Mouse (Mus musculus): ENCODE measurements around the gene Ube2v1. TPM values are rescaled to one million over a fixed set of nuclear protein-coding genes. Genes with fewer than 3 reads are reported as not detected.

Gene Ube2v1
- total RNA-seq, 1 experiment, result 115 TPM

DNA sequence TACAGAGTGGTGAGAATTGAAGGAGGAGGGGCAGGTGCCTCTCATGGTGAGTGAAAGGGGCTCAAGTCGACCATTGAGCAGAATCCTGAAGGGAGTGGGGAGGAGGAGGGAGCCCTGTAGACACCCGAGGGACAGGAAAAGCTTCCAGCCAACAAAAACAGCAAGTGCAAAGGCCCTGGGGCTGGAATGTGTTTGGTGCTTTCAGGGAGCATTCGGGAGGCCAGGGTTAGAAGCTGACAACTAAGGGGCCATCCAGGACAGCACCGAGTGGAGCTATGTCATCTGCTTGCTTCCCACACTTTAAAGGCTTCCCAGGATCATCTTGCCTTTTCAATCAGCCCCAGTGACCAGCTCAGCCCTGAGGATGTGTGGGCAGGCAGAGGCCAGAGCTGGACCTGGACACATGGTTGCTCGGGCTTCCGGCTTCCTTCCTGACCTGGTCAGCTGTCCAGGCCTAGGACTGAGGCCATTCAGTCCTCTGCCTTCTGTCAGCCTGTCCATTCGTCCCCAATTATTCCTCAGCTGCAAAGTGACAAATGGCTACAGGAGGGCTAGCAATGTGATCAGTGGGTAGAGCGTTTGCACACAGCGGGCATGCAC is 54.6 kb downstream of the Ube2v1 start:
- in situ Hi-C loops (cut with MboI; ENCODE audit: low sequenced_read_pairs in 2 of 2, unreplicated experiment in 2 of 2), result no loop called here
- Histone ChIP-seq H3K9me3 (ENCODE audit: control insufficient read depth, insufficient read depth, low read depth, low read length) (no peaks in the 10 kb centered on the region), H3K36me3 (ENCODE audit: control insufficient read depth, insufficient read depth, low read length, poor library complexity, severe bottlenecking) (no peaks in the 10 kb centered on the region), H3K9ac (ENCODE audit: insufficient read depth, low read depth, low read length, poor library complexity, severe bottlenecking) (no peak overlapping the region), H3K4me1 (ENCODE audit: control insufficient read depth in 2 of 2, insufficient read depth in 2 of 2, low read length in 2 of 2, poor library complexity in 1 of 2) (peaks cover 0 to 11% of the 10 kb centered on the region in 2 experiments; a peak in 2 of 4 replicates), H3K4me3 (ENCODE audit: insufficient read depth in 1 of 2, low read depth in 1 of 2, low read length in 2 of 2, poor library complexity in 1 of 2, severe bottlenecking in 1 of 2) (no peak overlapping the region), H3K27ac (ENCODE audit: insufficient read depth, low read depth, low read length, poor library complexity, severe bottlenecking) (no peak overlapping the region)
- no peak for DNase-seq (ENCODE audit: low read depth, low spot score)
- TF ChIP-seq MAFK (IDR thresholded peaks at IDR 0.05; ENCODE audit: insufficient read depth, low read depth, low read length) (no peak), CHD2 (IDR thresholded peaks at IDR 0.05; ENCODE audit: low read depth, low read length) (no peak), ZNF384 (IDR thresholded peaks at IDR 0.05; ENCODE audit: low read depth, low read length) (no peak), ZC3H11A (IDR thresholded peaks at IDR 0.05; ENCODE audit: borderline replicate concordance, low read depth, low read length) (no peak), HCFC1 (IDR thresholded peaks at IDR 0.05; ENCODE audit: borderline replicate concordance, insufficient read depth, low read length) (no peak)

DNA sequence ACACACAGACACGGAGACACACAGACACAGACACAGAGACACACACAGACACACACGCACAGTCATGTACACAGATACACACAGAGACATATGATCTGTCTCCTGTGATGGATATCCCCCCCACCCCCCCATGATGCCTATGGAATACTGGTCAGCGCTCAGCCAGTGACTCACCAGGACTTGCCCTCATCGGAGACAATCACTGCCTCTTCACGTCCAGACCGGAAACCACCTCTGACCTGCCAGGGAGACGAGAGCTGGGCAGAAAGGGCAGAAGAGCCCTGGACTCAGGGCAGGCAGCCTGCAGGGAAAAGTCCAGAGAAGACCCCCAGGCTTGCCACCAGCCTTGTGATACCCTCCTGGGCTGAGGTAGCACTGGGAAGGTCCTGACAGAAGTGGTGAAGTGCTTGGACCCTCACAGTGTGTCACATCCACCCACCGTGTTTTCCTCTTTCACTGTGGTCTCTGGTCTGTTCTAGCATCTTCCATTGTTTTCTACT is 55.7 kb downstream of the Ube2v1 start:
- no peak overlapping the region for H3K27ac ChIP-seq (ENCODE audit: insufficient read depth, low read depth, low read length, poor library complexity, severe bottlenecking)
- no peaks in the 10 kb centered on the region for H3K36me3 ChIP-seq (ENCODE audit: control insufficient read depth, insufficient read depth, low read length, poor library complexity, severe bottlenecking)
- DNase-seq (ENCODE audit: low read depth, low spot score), result no peak
- TF ChIP-seq HCFC1 (IDR thresholded peaks at IDR 0.05; ENCODE audit: borderline replicate concordance, insufficient read depth, low read length) (no peak), CHD2 (IDR thresholded peaks at IDR 0.05; ENCODE audit: low read depth, low read length) (no peak), ZC3H11A (IDR thresholded peaks at IDR 0.05; ENCODE audit: borderline replicate concordance, low read depth, low read length) (no peak), MAFK (IDR thresholded peaks at IDR 0.05; ENCODE audit: insufficient read depth, low read depth, low read length) (no peak), ZNF384 (IDR thresholded peaks at IDR 0.05; ENCODE audit: low read depth, low read length) (no peak)
- H3K4me1 ChIP-seq (ENCODE audit: control insufficient read depth in 2 of 2, insufficient read depth in 2 of 2, low read length in 2 of 2, poor library complexity in 1 of 2), result peaks cover 0 to 12% of the 10 kb centered on the region in 2 experiments; a peak in 2 of 4 replicates
- in situ Hi-C loops (cut with MboI; ENCODE audit: low sequenced_read_pairs in 2 of 2, unreplicated experiment in 2 of 2), result no loop called here
- H3K4me3 ChIP-seq (ENCODE audit: insufficient read depth in 1 of 2, low read depth in 1 of 2, low read length in 2 of 2, poor library complexity in 1 of 2, severe bottlenecking in 1 of 2), result no peak overlapping the region
- no peaks in the 10 kb centered on the region for H3K9me3 ChIP-seq (ENCODE audit: control insufficient read depth, insufficient read depth, low read depth, low read length)
- H3K9ac ChIP-seq (ENCODE audit: insufficient read depth, low read depth, low read length, poor library complexity, severe bottlenecking), result no peak overlapping the region

DNA sequence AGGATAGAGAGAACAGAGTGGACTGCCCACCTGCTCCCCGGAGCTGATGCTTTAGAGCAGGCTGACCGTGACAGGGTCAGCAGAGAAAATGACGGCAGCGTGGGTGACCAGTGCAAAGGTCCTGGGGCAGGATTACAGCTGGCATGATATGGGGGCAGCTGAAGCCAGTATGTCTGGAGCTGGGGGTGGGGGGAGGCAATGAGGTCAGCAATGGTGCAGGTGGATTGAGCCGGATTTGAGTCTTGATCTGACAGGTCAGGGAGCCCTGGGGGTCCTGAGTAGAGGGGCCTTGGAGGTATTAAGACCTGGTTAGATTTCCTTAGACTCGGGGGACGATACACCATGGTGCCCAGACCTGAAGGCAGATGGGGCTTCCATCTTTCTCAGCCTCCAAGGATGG is 56.3 kb downstream of the Ube2v1 start:
- Histone ChIP-seq H3K4me3 (ENCODE audit: insufficient read depth in 1 of 2, low read depth in 1 of 2, low read length in 2 of 2, poor library complexity in 1 of 2, severe bottlenecking in 1 of 2) (no peak overlapping the region), H3K27ac (ENCODE audit: insufficient read depth, low read depth, low read length, poor library complexity, severe bottlenecking) (no peak overlapping the region), H3K9me3 (ENCODE audit: control insufficient read depth, insufficient read depth, low read depth, low read length) (no peaks in the 10 kb centered on the region), H3K4me1 (ENCODE audit: control insufficient read depth in 2 of 2, insufficient read depth in 2 of 2, low read length in 2 of 2, poor library complexity in 1 of 2) (peaks cover 0 to 12% of the 10 kb centered on the region in 2 experiments; a peak in 2 of 4 replicates), H3K36me3 (ENCODE audit: control insufficient read depth, insufficient read depth, low read length, poor library complexity, severe bottlenecking) (no peaks in the 10 kb centered on the region), H3K9ac (ENCODE audit: insufficient read depth, low read depth, low read length, poor library complexity, severe bottlenecking) (no peak overlapping the region)
- no peak for TF ChIP-seq ZC3H11A (IDR thresholded peaks at IDR 0.05; ENCODE audit: borderline replicate concordance, low read depth, low read length)
- TF ChIP-seq ZNF384 (IDR thresholded peaks at IDR 0.05; ENCODE audit: low read depth, low read length), result no peak
- TF ChIP-seq CHD2 (IDR thresholded peaks at IDR 0.05; ENCODE audit: low read depth, low read length), result no peak
- no peak for TF ChIP-seq MAFK (IDR thresholded peaks at IDR 0.05; ENCODE audit: insufficient read depth, low read depth, low read length)
- TF ChIP-seq HCFC1 (IDR thresholded peaks at IDR 0.05; ENCODE audit: borderline replicate concordance, insufficient read depth, low read length), result no peak
- in situ Hi-C loops (cut with MboI; ENCODE audit: low sequenced_read_pairs in 2 of 2, unreplicated experiment in 2 of 2), result no loop called here
- no peak for DNase-seq (ENCODE audit: low read depth, low spot score)

DNA sequence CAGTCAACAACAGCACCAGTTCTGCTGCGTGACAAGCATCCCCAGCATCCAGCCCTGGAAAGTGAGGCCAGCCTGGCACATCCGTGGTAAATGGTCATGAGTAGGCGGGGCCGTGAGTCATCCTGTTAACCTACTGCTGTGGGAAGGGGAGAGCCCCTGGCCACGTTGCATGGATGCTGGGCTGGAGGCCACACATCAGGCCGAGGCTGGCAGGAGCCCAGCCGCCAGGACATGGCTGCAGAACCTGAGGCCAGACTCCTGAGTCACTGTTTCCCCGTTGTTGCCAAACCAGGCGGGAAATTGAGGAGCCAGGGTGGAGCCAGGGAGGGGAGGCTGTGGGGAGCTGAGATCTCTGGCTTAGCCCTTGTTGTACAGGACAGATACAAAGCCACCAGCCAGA is 57.1 kb downstream of the Ube2v1 start:
- H3K4me3 ChIP-seq (ENCODE audit: insufficient read depth in 1 of 2, low read depth in 1 of 2, low read length in 2 of 2, poor library complexity in 1 of 2, severe bottlenecking in 1 of 2), result no peak overlapping the region
- no peak overlapping the region for H3K27ac ChIP-seq (ENCODE audit: insufficient read depth, low read depth, low read length, poor library complexity, severe bottlenecking)
- H3K36me3 ChIP-seq (ENCODE audit: control insufficient read depth, insufficient read depth, low read length, poor library complexity, severe bottlenecking), result no peaks in the 10 kb centered on the region
- TF ChIP-seq ZC3H11A (IDR thresholded peaks at IDR 0.05; ENCODE audit: borderline replicate concordance, low read depth, low read length), result no peak
- no peak for TF ChIP-seq MAFK (IDR thresholded peaks at IDR 0.05; ENCODE audit: insufficient read depth, low read depth, low read length)
- TF ChIP-seq CHD2 (IDR thresholded peaks at IDR 0.05; ENCODE audit: low read depth, low read length), result no peak
- TF ChIP-seq HCFC1 (IDR thresholded peaks at IDR 0.05; ENCODE audit: borderline replicate concordance, insufficient read depth, low read length), result no peak
- TF ChIP-seq ZNF384 (IDR thresholded peaks at IDR 0.05; ENCODE audit: low read depth, low read length), result no peak
- no peak for DNase-seq (ENCODE audit: low read depth, low spot score)
- H3K4me1 ChIP-seq (ENCODE audit: control insufficient read depth in 2 of 2, insufficient read depth in 2 of 2, low read length in 2 of 2, poor library complexity in 1 of 2), result peaks cover 0 to 14% of the 10 kb centered on the region in 2 experiments; a peak in 2 of 4 replicates
- no peaks in the 10 kb centered on the region for H3K9me3 ChIP-seq (ENCODE audit: control insufficient read depth, insufficient read depth, low read depth, low read length)
- H3K9ac ChIP-seq (ENCODE audit: insufficient read depth, low read depth, low read length, poor library complexity, severe bottlenecking), result no peak overlapping the region
- in situ Hi-C loops (cut with MboI; ENCODE audit: low sequenced_read_pairs in 2 of 2, unreplicated experiment in 2 of 2), result no loop called here
